Mouse (Mus musculus): ENCODE results near the gene Eras. TPM values are rescaled to one million over a fixed set of nuclear protein-coding genes. Genes with fewer than 3 reads are reported as not detected.

Eras gene
- polyA plus RNA-seq (2014; fragmentation: Illumina TruSeq; extraction: RNeasy Lipid Tissue Mini Kit (QIAGEN cat#74804); ENCODE audit: low read depth, low replicate concordance): not detected

GRCm38 (mm10) chrX:7928270-7928790 is at the start of gene Eras:
TSS of gene Eras (minus strand) at chrX:7928607.

GRCm38 (mm10) chrX:7977892-7978291 is 49.5 kb upstream of the Eras start, which contains the start of gene Gata1:
TSS of gene Gata1 (minus strand) at chrX:7978071.

GRCm38 (mm10) chrX:7947108-7947899 is 18.9 kb upstream of the Eras start, which contains the start of gene Hdac6:
TSS of gene Hdac6 (minus strand) at chrX:7947889.

DNA sequence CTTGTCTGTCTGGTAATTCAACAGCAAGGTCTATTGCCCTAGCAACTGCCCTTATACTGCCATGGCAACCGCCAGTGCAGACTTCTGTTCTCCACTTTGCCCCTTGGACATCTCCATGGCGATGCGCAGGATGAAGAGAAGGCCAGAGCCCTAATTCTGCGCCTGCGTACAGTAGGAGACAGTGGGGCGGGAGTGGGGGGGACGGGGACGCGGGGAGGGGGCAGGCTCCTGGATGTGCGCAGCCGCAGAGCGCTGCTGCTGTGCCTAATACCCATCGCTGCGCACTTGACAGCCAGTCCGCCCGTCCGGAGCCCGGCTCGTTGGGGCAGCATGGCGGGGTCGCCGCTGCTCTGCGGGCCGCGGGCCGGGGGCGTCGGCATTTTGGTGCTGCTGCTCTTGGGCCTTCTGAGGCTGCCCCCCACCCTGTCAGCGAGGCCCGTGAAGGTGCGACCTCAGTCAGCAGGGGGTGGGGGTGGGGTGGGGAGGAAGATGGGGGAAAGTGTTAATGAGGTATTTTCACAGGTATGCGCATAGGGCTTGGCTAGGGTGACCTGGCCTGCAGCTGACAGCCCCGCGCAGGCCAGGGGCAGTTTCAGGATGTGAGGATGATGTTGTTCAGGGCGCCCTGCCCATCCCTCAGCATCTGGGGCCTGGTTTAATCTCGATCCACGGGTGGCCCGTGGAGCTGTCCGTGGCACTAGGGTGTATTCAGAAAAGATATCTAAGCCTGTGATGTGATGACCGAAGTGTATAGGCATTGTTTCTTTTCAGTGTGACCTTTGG is 8.6 kb downstream of the Eras start, which contains the start of gene Pcsk1n:
Gene Pcsk1n, plus strand, starts transcription at position 222 of the 783 bp plus-strand sequence.

GRCm38 (mm10) chrX:7909242-7909641 is 19.2 kb downstream of the Eras start, which contains the start of gene Gm10490:
TSS of gene Gm10490 (plus strand) at chrX:7909542.

GRCm38 (mm10) chrX:7907735-7908134 is 20.7 kb downstream of the Eras start, which contains the start of gene Gm10491:
TSS of gene Gm10491 (minus strand) at chrX:7907835.

GRCm38 (mm10) chrX:7898880-7899874 is 29.2 kb downstream of the Eras start, which contains the start of the genes Pqbp1 and Timm17b:
TSS of gene Pqbp1 (minus strand) at chrX:7899269.
TSS of gene Timm17b (plus strand) at chrX:7899357.

GRCm38 (mm10) chrX:7883841-7884567 is 44.4 kb downstream of the Eras start, which contains the start of gene Slc35a2:
TSS of gene Slc35a2 (plus strand) at chrX:7884028.

GRCm38 (mm10) chrX:7878007-7878419 is 50.4 kb downstream of the Eras start, which contains the start of gene Pim2:
TSS of gene Pim2 (plus strand) at chrX:7878262.

Other genes with a start within 250 kb of the Eras start
- 0.60 TPM for gene Magix, start 247.4 kb downstream of the Eras start, polyA plus RNA-seq (2014; fragmentation: Illumina TruSeq; extraction: RNeasy Lipid Tissue Mini Kit (QIAGEN cat#74804); ENCODE audit: low read depth, low replicate concordance)
- 42.6 TPM for gene Gpkow, start 231.5 kb downstream of the Eras start, polyA plus RNA-seq (2014; fragmentation: Illumina TruSeq; extraction: RNeasy Lipid Tissue Mini Kit (QIAGEN cat#74804); ENCODE audit: low read depth, low replicate concordance)
- gene Wdr45, start 214.3 kb downstream of the Eras start, polyA plus RNA-seq (2014; fragmentation: Illumina TruSeq; extraction: RNeasy Lipid Tissue Mini Kit (QIAGEN cat#74804); ENCODE audit: low read depth, low replicate concordance): 7.7 TPM
- gene Gm45208, start 206.4 kb downstream of the Eras start, polyA plus RNA-seq (2014; fragmentation: Illumina TruSeq; extraction: RNeasy Lipid Tissue Mini Kit (QIAGEN cat#74804); ENCODE audit: low read depth, low replicate concordance): not detected
- 7.8 TPM for gene Praf2, start 200.2 kb downstream of the Eras start, polyA plus RNA-seq (2014; fragmentation: Illumina TruSeq; extraction: RNeasy Lipid Tissue Mini Kit (QIAGEN cat#74804); ENCODE audit: low read depth, low replicate concordance)
- 4.5 TPM for gene Ccdc120, start 177.7 kb downstream of the Eras start, polyA plus RNA-seq (2014; fragmentation: Illumina TruSeq; extraction: RNeasy Lipid Tissue Mini Kit (QIAGEN cat#74804); ENCODE audit: low read depth, low replicate concordance)
- gene Tfe3, start 166.0 kb downstream of the Eras start, polyA plus RNA-seq (2014; fragmentation: Illumina TruSeq; extraction: RNeasy Lipid Tissue Mini Kit (QIAGEN cat#74804); ENCODE audit: low read depth, low replicate concordance): 6.2 TPM
- gene Gripap1, start 138.8 kb downstream of the Eras start, polyA plus RNA-seq (2014; fragmentation: Illumina TruSeq; extraction: RNeasy Lipid Tissue Mini Kit (QIAGEN cat#74804); ENCODE audit: low read depth, low replicate concordance): 41.0 TPM
- 1.2 TPM for gene Kcnd1, start 106.3 kb downstream of the Eras start, polyA plus RNA-seq (2014; fragmentation: Illumina TruSeq; extraction: RNeasy Lipid Tissue Mini Kit (QIAGEN cat#74804); ENCODE audit: low read depth, low replicate concordance)
- gene Otud5, start 87.2 kb downstream of the Eras start, polyA plus RNA-seq (2014; fragmentation: Illumina TruSeq; extraction: RNeasy Lipid Tissue Mini Kit (QIAGEN cat#74804); ENCODE audit: low read depth, low replicate concordance): 50.9 TPM
- gene Pim2, start 50.3 kb downstream of the Eras start, polyA plus RNA-seq (2014; fragmentation: Illumina TruSeq; extraction: RNeasy Lipid Tissue Mini Kit (QIAGEN cat#74804); ENCODE audit: low read depth, low replicate concordance): 5.5 TPM
- gene Slc35a2, start 44.6 kb downstream of the Eras start, polyA plus RNA-seq (2014; fragmentation: Illumina TruSeq; extraction: RNeasy Lipid Tissue Mini Kit (QIAGEN cat#74804); ENCODE audit: low read depth, low replicate concordance): 40.1 TPM
- gene Pqbp1, start 29.3 kb downstream of the Eras start, polyA plus RNA-seq (2014; fragmentation: Illumina TruSeq; extraction: RNeasy Lipid Tissue Mini Kit (QIAGEN cat#74804); ENCODE audit: low read depth, low replicate concordance): 10.1 TPM
- 3.6 TPM for gene Timm17b, start 29.2 kb downstream of the Eras start, polyA plus RNA-seq (2014; fragmentation: Illumina TruSeq; extraction: RNeasy Lipid Tissue Mini Kit (QIAGEN cat#74804); ENCODE audit: low read depth, low replicate concordance)
- gene Gm10491, start 20.8 kb downstream of the Eras start, polyA plus RNA-seq (2014; fragmentation: Illumina TruSeq; extraction: RNeasy Lipid Tissue Mini Kit (QIAGEN cat#74804); ENCODE audit: low read depth, low replicate concordance): not detected
- not detected for gene Gm10490, start 19.1 kb downstream of the Eras start, polyA plus RNA-seq (2014; fragmentation: Illumina TruSeq; extraction: RNeasy Lipid Tissue Mini Kit (QIAGEN cat#74804); ENCODE audit: low read depth, low replicate concordance)
- not detected for gene Pcsk1n, start 8.8 kb downstream of the Eras start, polyA plus RNA-seq (2014; fragmentation: Illumina TruSeq; extraction: RNeasy Lipid Tissue Mini Kit (QIAGEN cat#74804); ENCODE audit: low read depth, low replicate concordance)
- gene Hdac6, start 19.3 kb upstream of the Eras start, polyA plus RNA-seq (2014; fragmentation: Illumina TruSeq; extraction: RNeasy Lipid Tissue Mini Kit (QIAGEN cat#74804); ENCODE audit: low read depth, low replicate concordance): 1.8 TPM
- gene Gata1, start 49.5 kb upstream of the Eras start, polyA plus RNA-seq (2014; fragmentation: Illumina TruSeq; extraction: RNeasy Lipid Tissue Mini Kit (QIAGEN cat#74804); ENCODE audit: low read depth, low replicate concordance): not detected
- 176 TPM for gene Glod5, start 89.9 kb upstream of the Eras start, polyA plus RNA-seq (2014; fragmentation: Illumina TruSeq; extraction: RNeasy Lipid Tissue Mini Kit (QIAGEN cat#74804); ENCODE audit: low read depth, low replicate concordance)
- gene Suv39h1, start 146.2 kb upstream of the Eras start, polyA plus RNA-seq (2014; fragmentation: Illumina TruSeq; extraction: RNeasy Lipid Tissue Mini Kit (QIAGEN cat#74804); ENCODE audit: low read depth, low replicate concordance): 6.6 TPM
- gene Was, start 161.9 kb upstream of the Eras start, polyA plus RNA-seq (2014; fragmentation: Illumina TruSeq; extraction: RNeasy Lipid Tissue Mini Kit (QIAGEN cat#74804); ENCODE audit: low read depth, low replicate concordance): 0.47 TPM
- gene Wdr13, start 204.3 kb upstream of the Eras start, polyA plus RNA-seq (2014; fragmentation: Illumina TruSeq; extraction: RNeasy Lipid Tissue Mini Kit (QIAGEN cat#74804); ENCODE audit: low read depth, low replicate concordance): 96.1 TPM
- gene Rbm3, start 217.3 kb upstream of the Eras start, polyA plus RNA-seq (2014; fragmentation: Illumina TruSeq; extraction: RNeasy Lipid Tissue Mini Kit (QIAGEN cat#74804); ENCODE audit: low read depth, low replicate concordance): 597 TPM
- 0.25 TPM for gene Tbc1d25, start 247.6 kb upstream of the Eras start, polyA plus RNA-seq (2014; fragmentation: Illumina TruSeq; extraction: RNeasy Lipid Tissue Mini Kit (QIAGEN cat#74804); ENCODE audit: low read depth, low replicate concordance)